Mouse (Mus musculus) cerebellum, adult 9-11 months (tissue): Measurements from ENCODE around the gene Spata45.
"Not testable (repeated sequence)": the region's sequence is repeated elsewhere in the genome, so short reads cannot be mapped to it uniquely, and the experiment has no call there.

Source experiments
- DNase-seq: peaks from one replicate; pipeline ENCODE4 v3.0.0; 2022

Gene Spata45

GRCm38 (mm10) chr1:191036554-191037334 is at the start of gene Spata45:
Spata45 (plus strand) TSS chr1:191036639.
- no peak for DNase-seq

- DNase-seq, result no peak
Observed at GRCm38 (mm10) chr1:190989437-190990082, 46.9 kb upstream of the Spata45 start.

- peak; percentile 31 for DNase-seq
Observed at GRCm38 (mm10) chr1:190995548-190995947, 40.9 kb upstream of the Spata45 start.

DNA sequence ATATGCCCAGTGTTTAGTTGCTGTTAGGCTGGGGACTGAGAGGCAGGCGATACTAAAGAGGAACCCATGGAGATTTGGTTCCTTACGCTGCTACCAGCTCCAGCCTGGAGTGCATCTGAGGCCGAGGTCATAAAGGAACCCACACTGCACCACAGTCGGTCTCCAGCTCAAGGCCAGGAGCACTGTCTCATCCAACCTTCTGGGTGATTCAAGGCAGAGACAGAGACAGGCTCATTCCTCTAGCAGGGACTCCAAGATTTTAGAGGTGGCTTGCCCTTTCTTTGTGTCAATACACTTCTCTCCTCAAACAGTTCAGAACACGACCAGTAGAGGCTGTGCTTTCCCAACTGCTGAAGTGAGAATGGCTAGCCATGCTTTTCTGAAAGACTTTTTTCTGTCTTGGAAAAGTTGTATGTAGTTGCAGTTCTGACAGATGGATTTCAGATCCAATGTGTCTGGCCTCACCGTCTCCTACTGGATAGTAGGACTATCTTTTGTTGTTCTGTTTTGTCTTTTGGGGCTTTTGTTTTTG is 40.0 kb upstream of the Spata45 start:
- no peak for DNase-seq

DNA sequence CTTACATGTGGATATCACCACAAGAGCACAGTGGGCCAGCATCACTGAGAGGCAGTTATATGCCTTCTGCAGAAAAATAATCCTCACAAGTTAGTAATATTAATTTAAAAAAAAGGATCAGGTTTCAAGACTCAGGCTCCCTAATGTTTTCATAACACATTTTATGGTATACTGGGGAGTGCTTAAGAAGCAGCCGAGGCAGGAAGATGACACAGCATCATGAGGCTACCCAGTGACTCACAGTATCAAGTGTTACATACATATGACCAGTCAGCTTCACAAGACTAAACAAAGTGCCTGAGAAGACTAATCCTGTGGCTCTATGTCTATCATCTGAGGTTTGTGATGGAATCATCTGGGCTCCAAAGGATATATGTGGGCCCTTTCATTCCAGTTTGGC is 38.4 kb upstream of the Spata45 start:
- no peak for DNase-seq

DNA sequence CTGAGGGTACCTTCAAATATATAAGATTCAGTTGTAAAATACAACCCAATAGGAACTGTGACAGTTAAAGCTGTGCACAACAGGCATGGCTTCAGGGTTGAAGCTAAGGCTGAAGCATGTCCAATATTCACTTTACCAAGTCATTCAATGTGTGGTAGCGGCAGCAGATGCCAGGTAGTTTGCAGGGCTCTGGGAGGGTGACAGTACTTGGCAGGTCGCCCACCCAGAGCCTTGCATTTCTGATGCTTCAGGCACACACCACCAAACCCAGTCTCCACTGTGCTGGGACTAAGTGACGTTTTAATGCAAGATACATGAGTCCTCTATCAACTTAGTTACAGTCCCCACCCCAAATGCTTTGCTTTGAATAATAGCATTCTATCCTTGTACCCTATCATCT is 35.8 kb upstream of the Spata45 start:
- peak; percentile 21 for DNase-seq

DNA sequence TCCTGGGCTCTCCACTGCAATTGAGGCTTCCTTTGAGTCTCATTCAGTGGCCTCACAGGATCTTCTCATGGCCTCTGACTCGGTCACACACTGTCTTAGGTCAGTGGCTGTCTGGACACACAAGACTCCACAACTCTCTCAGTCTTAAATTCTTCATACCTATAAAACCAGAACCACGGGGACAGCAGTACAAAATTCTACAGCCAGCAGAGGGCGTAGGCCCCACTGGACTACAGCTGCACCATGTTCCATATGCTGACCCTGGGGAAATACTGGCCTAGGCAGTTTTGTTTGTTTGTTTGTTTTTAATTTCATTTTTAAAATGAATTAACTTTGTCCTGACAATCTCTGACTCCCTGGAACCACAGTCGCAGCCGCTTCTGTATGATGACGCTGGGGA is 34.2 kb upstream of the Spata45 start:
- no peak for DNase-seq

DNA sequence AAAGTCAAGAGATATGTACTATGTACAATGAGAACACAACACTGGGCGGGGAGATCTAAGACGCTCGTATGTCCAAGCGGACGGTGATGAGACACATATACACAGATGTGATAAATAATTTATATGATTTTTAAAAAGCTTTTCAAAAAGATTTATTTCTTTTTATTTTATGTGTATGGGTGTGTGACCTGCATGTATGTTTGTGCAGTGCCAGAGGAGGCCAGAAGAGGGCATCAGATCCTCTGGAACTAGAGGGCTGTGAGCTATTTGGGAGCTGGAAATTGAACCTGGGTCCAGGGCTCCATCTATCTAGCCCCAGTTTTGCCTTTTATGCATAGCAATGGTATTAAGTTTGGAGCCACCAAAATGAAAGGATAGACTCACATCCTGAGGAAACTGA is 27.7 kb upstream of the Spata45 start:
- no peak for DNase-seq

DNA sequence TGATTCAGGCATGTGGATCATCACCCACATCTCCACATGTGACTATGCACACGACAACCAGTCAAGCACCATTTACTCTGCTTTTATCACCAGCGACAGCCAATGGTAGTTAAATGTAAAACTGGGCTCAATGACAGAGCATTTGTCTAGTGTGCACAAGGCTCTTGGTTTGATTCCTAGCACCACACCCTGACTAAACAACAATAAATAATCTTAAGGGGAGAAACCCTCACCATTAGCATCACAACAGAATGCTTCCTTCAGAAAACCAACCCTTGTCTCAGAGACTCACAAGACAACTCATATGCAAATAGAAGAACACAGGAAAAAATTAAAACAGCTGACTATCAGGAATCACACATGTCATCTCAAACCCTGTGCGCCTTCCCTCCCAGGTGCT is 22.2 kb upstream of the Spata45 start:
- DNase-seq, result no peak

GRCm38 (mm10) chr1:191019803-191020202 is 16.6 kb upstream of the Spata45 start:
- DNase-seq, result no peak

DNA sequence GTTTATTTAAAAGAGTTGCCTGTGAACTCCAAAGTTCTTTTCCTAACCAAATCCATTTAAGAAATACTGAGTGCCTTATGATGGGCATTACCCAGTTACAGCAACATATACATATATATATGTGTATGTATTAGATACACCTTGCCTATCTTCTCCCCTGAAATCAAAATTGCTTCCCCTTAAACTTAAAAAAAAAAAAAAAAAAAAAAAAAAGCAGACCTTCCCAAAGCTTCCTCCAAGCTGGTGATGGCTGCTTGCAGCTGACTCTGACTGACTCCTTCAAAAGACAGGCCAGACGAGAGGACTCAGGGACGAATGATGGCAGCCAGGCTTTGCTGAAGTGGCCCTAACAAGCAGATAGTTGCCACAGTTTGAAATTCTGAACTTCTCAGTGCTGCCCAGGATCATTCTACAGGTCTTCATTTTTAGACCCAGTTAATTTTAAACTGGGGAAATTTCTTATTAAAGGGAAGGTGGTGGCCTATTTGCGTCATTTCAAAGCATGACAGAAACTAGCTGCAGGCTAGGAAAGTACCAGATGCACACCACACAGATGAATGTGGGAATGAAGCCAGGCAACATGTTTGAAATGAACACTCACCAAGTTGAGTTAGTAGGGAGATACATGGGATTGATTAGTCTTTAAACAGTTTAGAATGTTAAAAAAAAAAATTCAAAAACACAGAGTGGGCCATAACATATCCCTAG is 16.1 kb upstream of the Spata45 start:
- no peak for DNase-seq

DNA sequence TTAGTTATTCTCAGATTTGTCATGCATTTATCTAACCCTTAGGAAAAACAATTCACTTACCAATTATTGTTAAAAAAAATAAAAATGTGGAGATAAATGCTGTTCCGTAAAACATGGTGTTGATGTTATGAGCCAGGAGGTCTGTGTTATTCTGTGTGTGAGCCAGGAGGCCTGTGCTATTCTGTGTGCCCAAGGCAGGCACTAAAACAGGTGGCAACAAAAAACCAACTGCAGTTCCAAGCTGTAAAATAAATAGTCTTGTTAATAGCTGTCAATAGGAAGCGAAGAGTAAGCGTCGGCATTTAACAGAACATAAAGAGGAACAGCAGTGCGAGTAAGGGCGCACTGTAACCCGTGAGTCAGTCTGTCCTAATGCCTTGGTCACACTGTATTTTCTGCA is 15.4 kb upstream of the Spata45 start:
- no peak for DNase-seq

DNA sequence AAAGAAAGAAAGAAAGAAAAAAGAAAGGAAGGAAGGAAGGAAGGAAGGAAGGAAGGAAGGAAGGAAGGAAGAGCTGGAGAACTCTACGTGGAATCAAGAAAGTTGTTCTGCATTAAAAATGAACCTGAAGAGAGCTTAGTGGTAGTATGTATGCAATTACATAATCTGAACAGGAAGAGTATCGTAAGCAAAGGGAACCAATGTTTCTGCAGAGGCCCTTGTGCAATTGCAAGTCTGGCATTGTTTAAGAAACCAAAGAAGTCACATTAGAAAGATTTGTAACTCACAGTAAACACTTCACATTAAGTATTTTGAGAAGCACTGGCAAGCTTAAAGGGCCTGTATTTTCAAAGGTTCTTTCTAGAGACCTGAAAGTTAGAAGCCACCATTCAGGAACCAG is 13.3 kb upstream of the Spata45 start:
- no peak for DNase-seq

GRCm38 (mm10) chr1:191023806-191024205 is 12.6 kb upstream of the Spata45 start:
- DNase-seq, result not testable (repeated sequence)

DNA sequence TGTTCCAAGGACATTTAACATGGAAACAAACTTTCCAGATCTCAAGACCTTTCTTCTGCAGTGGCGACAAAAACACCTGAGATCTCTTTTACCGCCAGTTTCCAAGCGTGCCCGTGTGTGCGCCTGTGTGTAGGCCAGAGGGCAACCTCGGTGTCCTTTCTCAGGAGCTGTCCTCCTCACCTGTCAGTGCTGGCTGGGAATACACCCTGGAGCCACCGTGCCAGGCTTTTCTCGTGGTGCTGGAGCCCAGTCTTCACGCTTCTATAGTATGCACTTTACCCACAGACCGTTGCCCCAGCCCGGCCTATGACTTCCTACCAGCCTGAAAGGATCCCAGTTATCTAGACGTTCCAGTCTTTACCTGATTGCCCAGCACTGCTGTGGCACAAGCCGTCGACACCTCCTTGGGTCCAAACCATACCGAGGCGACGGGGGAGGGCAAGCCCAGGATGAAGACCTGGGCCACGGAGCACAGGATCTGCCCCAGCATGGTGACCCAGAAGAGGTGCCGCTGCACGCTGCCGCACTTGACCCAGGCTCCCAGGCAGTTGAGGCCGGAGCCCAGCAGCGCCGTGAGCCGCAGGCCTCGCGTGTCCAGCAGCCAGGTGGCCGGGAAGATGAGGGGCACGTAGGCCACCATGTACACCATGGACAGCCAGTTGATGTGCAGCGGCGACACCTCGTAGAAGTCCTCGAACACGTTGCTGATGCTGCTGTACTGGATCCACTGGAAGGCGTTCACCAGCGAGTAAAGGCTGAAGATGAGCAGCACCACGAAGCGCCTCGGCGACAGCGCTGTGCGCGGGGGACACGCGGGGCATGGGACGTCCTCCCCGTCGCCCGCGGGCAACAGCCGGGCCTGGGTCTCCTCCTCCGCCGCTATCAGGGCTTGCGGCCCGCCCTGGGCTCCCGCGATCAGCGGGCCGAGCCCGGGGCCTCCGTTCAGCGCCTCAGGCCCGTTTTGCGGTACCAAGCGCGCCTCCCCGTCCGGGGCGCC is 11.1 kb upstream of the Spata45 start:
- peak; percentile 44 for DNase-seq

GRCm38 (mm10) chr1:191026021-191026713 is 10.3 kb upstream of the Spata45 start, which contains the start of gene Flvcr1:
Flvcr1 (minus strand) TSS chr1:191026158.
- DNase-seq, result peak; percentile 99

GRCm38 (mm10) chr1:191030182-191030581 is 6.3 kb upstream of the Spata45 start:
- no peak for DNase-seq

DNA sequence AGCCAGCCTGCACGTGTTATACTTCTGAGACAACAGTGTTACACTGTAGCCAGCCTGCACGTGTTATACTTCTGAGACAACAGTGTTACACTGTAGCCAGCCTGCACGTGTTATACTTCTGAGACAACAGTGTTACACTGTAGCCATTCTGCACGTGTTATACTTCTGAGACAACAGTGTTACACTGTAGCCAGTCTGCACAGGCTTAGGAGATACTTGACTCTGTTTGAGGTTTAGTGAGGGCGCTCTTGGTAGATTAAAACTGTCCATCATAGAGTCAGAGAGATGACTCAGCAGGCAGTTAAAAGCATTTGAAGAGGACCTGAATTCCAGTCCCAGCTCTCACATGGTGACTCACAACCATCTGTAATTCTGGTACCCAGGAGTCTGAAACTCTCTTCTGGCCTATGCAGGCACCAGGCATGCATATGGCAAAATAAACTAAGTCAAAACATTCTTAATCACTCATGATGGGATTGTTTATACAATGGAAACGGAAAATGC is 5.5 kb upstream of the Spata45 start:
- DNase-seq, result not testable (repeated sequence)

DNA sequence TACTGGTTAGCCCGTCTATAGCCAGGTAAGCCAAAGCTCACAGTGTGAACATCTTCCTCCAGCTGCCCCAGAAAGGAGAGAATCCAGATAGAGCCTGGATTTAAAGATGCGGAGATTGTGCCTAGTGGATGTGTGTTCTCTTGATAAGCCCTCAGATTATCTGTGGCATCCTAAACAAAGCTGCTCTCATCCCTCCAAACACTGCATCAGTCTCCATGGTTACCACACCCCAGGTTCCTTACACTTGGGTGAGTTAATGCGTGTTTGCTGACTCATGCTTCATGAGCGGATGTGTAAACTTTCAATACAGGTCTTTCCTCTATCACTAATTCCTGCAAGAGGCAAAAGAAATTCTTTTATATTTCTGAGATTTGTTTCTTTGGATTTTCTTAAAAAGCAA is 790 bp upstream of the Spata45 start:
- DNase-seq, result no peak

DNA sequence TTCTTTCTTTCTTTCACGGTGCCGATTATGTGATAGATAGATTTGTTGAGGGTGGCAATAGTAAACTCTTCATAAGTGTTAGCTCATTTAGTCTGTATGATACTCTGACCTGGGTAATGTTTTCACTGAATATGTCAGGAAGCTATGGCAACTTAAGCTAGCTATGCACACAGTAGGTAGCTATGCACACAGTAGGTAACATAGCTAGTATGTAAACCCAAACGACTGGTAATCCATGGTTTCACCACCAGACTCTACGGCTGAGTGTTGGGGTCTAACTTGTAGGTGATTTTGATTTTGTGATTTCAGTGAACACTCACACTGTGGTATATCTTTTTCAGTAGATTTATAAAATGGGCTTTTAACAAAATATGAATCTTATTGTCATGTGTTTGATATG is 1.6 kb downstream of the Spata45 start:
- no peak for DNase-seq

GRCm38 (mm10) chr1:191041352-191041751 is 4.9 kb downstream of the Spata45 start:
- no peak for DNase-seq
